Mouse (Mus musculus): Measurements from ENCODE around the gene Hmgn2. TPM values are rescaled to one million over a fixed set of nuclear protein-coding genes. Genes with fewer than 3 reads are reported as not detected.
"Not testable (repeated sequence)": the region's sequence is repeated elsewhere in the genome, so short reads cannot be mapped to it uniquely, and the experiment has no call there.

The Hmgn2 gene
- polyA plus RNA-seq, 1 experiment from 2014 or later = 4,130 TPM

DNA sequence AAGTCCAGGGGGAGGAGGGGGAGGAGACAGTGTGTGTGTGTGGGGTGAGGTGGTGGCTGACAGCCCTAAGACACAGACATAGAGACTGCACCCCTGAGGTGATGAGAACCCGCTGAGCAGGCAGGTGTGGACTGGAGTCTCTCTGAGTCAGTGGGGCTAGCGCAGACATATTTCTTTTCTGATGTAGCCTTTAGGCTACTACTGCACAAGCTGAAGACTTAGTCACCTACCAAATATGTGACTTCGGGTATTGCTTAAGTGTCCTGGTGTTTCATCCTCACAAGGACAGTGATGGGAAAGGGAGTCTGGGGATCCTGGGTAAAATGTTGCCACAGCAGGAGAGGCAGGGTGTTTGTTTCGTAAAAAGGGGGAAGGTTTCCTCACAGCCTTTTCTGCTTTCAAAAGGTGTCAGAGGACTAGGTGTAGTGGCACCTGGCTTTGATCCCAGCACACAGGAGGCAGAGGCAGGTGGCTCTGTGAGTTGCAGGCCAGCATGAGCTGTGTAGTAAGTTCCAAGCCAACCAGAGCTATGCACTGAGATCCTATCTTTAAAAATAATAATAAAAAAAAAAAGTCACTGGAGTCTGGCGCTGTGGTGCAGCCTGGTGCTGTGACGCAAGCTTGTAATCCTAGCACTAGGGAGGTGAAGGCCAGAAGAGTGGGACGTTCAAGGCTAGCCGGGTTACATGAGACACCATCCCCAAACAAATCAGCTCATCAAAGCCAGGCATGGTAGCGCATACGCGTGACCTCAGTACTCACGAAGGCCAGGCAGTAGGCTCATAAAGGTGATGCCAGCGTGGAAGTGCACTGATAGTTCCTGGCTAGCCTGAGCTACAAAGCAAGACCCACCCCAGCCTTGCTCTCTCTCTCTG lies 27.8 kb downstream of the Hmgn2 start:
- no peak for ATAC-seq (ENCODE audit: low FRiP score)
- no peak overlapping the region for H3K4me2 ChIP-seq
- 90% methylated on average over 13 of the region's 13 CpGs for WGBS

DNA sequence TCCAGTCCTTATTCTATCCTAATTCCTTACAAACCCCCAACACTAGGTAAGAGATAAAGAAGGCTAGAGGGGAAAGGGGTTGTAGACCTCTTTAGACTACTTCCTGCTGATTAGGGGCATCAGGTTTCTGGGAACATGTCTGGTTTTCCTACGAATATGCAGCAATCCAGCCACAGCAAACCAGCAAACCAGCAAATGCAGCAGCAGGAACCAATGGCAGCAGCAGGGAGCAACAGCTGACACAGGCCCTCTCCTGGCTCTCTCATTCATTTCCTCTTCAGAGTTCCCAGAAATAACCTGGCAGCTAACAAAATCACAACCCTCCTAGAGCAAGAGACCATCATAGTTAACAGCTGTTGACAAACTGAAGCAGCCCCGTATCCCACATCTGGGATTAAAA lies 30.4 kb downstream of the Hmgn2 start:
- no peak overlapping the region for H3K4me2 ChIP-seq
- no peak for ATAC-seq (ENCODE audit: low FRiP score)
- H3K4me3 ChIP-seq (ENCODE audit: low read depth, low read length) = no peak overlapping the region
- no peaks in the 10 kb centered on the region for H3K4me1 ChIP-seq (ENCODE audit: control insufficient read depth, insufficient read depth, low read length)
- H3K9me3 ChIP-seq (ENCODE audit: control insufficient read depth, low read length) = no peaks in the 10 kb centered on the region
- 69% methylated on average over 2 of the region's 2 CpGs for WGBS
- H3K9ac ChIP-seq (ENCODE audit: low read length) = no peak overlapping the region
- H3K27ac ChIP-seq (ENCODE audit: low read depth, low read length) = no peak overlapping the region
- H3K27me3 ChIP-seq (ENCODE audit: control insufficient read depth, insufficient read depth, low read length) = no peaks in the 10 kb centered on the region
- no peaks in the 10 kb centered on the region for H3K36me3 ChIP-seq (ENCODE audit: control insufficient read depth, insufficient read depth, low read length)
- DNase-seq (ENCODE audit: low spot score, missing footprints) = no peak

More for the DNA sequence above, 27.8 kb downstream of the Hmgn2 start:
- Histone ChIP-seq H3K4me3 (ENCODE audit: low read depth, low read length) (no peak overlapping the region), H3K4me1 (ENCODE audit: control insufficient read depth, insufficient read depth, low read length) (no peaks in the 10 kb centered on the region), H3K9ac (ENCODE audit: low read length) (no peak overlapping the region), H3K27me3 (ENCODE audit: control insufficient read depth, insufficient read depth, low read length) (no peaks in the 10 kb centered on the region), H3K9me3 (ENCODE audit: control insufficient read depth, low read length) (no peaks in the 10 kb centered on the region), H3K27ac (ENCODE audit: low read depth, low read length) (no peak overlapping the region), H3K36me3 (ENCODE audit: control insufficient read depth, insufficient read depth, low read length) (no peaks in the 10 kb centered on the region)
- DNase-seq (ENCODE audit: low spot score, missing footprints) = no peak

DNA sequence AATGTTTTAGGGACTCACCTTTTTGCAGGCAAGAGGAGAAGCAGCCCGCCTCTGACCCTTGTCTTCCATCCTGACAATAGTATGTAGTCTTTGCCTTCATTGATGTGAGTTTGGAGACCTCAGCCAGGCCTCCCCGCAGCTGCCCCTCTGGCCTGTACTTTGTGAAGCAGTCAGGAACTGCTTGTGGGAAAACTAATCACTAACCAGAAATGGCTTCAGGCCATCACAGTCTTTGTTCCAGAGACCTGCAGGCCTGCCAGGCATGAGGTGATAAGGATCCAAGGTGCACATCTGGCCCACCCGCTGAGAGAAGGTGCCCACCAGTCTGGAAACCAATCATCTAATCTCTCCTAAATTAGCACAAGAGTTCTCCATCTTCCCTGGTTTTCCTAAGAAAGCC lies 36.7 kb downstream of the Hmgn2 start:
- ATAC-seq (ENCODE audit: low FRiP score) = no peak
- H3K4me3 ChIP-seq (ENCODE audit: low read depth, low read length) = no peak overlapping the region
- no peaks in the 10 kb centered on the region for H3K4me1 ChIP-seq (ENCODE audit: control insufficient read depth, insufficient read depth, low read length)
- no peak overlapping the region for H3K27ac ChIP-seq (ENCODE audit: low read depth, low read length)
- H3K36me3 ChIP-seq (ENCODE audit: control insufficient read depth, insufficient read depth, low read length) = no peaks in the 10 kb centered on the region
- DNase-seq (ENCODE audit: low spot score, missing footprints) = no peak
- H3K27me3 ChIP-seq (ENCODE audit: control insufficient read depth, insufficient read depth, low read length) = no peaks in the 10 kb centered on the region
- WGBS = 90% methylated on average over 3 of the region's 3 CpGs
- H3K9me3 ChIP-seq (ENCODE audit: control insufficient read depth, low read length) = no peaks in the 10 kb centered on the region
- no peak overlapping the region for H3K4me2 ChIP-seq
- no peak overlapping the region for H3K9ac ChIP-seq (ENCODE audit: low read length)

DNA sequence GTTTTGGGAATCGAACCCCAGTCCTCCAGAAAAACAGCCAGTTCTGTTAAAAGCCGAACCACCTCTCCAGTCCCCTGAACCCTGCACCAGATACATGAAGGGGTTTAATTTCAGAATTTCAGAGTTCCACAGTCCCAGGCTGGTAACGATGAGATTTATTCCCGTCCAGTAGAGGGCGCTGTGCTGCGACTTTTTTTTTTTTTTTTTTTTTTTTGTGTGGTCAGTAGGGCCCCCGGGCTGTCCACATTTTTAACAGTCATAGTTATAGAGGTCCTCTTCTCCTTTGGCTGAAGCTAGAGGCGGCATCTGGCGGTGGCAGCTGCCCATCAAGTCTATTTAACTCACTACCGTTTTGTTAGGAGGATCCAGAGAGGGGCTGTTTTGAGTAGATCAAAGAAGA lies 37.1 kb downstream of the Hmgn2 start:
- Histone ChIP-seq H3K4me3 (ENCODE audit: low read depth, low read length) (no peak overlapping the region), H3K9ac (ENCODE audit: low read length) (no peak overlapping the region), H3K4me2 (no peak overlapping the region), H3K9me3 (ENCODE audit: control insufficient read depth, low read length) (no peaks in the 10 kb centered on the region), H3K4me1 (ENCODE audit: control insufficient read depth, insufficient read depth, low read length) (no peaks in the 10 kb centered on the region), H3K36me3 (ENCODE audit: control insufficient read depth, insufficient read depth, low read length) (no peaks in the 10 kb centered on the region), H3K27ac (ENCODE audit: low read depth, low read length) (no peak overlapping the region), H3K27me3 (ENCODE audit: control insufficient read depth, insufficient read depth, low read length) (no peaks in the 10 kb centered on the region)
- WGBS = 14% methylated on average over 10 of the region's 10 CpGs
- ATAC-seq (ENCODE audit: low FRiP score) = no peak
- no peak for DNase-seq (ENCODE audit: low spot score, missing footprints)

DNA sequence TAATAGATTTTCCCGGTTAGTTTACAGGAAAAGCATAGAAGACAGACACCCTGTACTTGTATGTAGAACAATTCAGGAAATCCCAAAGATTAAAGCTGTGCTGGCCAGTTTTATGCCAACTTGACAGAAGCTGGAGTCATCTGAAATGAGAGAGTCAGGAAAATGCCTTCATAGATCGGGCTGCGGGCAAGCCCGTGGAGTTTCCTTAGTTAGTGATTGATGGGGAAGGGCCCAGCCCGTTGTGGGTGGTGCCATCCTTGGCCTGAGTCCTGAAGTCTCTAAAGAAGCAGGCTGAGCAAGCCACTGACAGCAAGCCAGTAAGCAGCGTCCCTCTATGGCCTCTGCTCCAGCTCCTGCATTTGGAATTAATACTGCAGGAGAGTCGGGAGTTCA lies 39.2 kb downstream of the Hmgn2 start:
- Histone ChIP-seq H3K9ac (ENCODE audit: low read length) (no peak overlapping the region), H3K27ac (ENCODE audit: low read depth, low read length) (no peak overlapping the region)

DNA sequence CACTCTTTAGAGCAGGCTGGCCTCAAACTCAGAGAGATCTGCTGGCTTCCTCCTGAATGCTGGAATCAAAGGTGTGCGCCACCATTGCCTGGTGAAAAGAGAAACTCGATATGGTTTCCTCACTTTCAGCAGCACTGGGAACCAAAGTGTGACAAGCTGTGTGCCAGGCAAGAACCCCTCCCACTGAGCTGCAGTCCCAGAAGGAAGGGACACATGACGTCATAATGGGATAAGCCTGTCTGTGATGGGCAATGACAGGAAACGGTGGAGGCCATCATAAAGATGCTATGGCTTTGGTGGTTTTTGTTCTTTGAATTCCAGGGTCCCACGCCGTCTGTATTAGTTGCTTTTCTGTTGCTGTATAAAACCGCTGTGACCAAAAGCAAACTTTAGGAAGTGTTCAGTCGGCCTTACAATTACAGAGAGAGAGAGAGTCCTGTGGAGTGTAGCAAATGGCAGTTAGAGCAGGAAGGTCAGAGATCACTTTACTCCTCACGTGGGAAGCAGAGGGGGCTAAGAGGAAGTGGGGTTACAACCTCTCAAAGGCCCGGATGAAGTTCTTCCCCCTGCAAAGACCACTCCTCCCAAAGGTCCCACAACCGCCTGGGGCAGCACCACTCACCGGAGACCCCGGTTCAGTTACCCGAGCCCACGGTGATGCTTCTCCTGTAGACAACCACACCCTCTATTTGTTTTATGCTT lies 39.7 kb downstream of the Hmgn2 start:
- no peak for DNase-seq (ENCODE audit: low spot score, missing footprints)
- no peaks in the 10 kb centered on the region for H3K9me3 ChIP-seq (ENCODE audit: control insufficient read depth, low read length)
- no peak overlapping the region for H3K27ac ChIP-seq (ENCODE audit: low read depth, low read length)
- no peaks in the 10 kb centered on the region for H3K27me3 ChIP-seq (ENCODE audit: control insufficient read depth, insufficient read depth, low read length)
- ATAC-seq (ENCODE audit: low FRiP score) = no peak
- no peaks in the 10 kb centered on the region for H3K36me3 ChIP-seq (ENCODE audit: control insufficient read depth, insufficient read depth, low read length)
- no peak overlapping the region for H3K4me3 ChIP-seq (ENCODE audit: low read depth, low read length)
- 68% methylated on average over 15 of the region's 15 CpGs for WGBS
- H3K4me1 ChIP-seq (ENCODE audit: control insufficient read depth, insufficient read depth, low read length) = no peaks in the 10 kb centered on the region
- no peak overlapping the region for H3K4me2 ChIP-seq
- no peak overlapping the region for H3K9ac ChIP-seq (ENCODE audit: low read length)

More for the DNA sequence above, 39.2 kb downstream of the Hmgn2 start:
- Histone ChIP-seq H3K9me3 (ENCODE audit: control insufficient read depth, low read length) (no peaks in the 10 kb centered on the region), H3K27me3 (ENCODE audit: control insufficient read depth, insufficient read depth, low read length) (no peaks in the 10 kb centered on the region), H3K4me2 (no peak overlapping the region), H3K4me1 (ENCODE audit: control insufficient read depth, insufficient read depth, low read length) (no peaks in the 10 kb centered on the region), H3K4me3 (ENCODE audit: low read depth, low read length) (no peak overlapping the region), H3K36me3 (ENCODE audit: control insufficient read depth, insufficient read depth, low read length) (no peaks in the 10 kb centered on the region)
- no peak for ATAC-seq (ENCODE audit: low FRiP score)
- WGBS = 67% methylated on average over 7 of the region's 7 CpGs
- DNase-seq (ENCODE audit: low spot score, missing footprints) = no peak

DNA sequence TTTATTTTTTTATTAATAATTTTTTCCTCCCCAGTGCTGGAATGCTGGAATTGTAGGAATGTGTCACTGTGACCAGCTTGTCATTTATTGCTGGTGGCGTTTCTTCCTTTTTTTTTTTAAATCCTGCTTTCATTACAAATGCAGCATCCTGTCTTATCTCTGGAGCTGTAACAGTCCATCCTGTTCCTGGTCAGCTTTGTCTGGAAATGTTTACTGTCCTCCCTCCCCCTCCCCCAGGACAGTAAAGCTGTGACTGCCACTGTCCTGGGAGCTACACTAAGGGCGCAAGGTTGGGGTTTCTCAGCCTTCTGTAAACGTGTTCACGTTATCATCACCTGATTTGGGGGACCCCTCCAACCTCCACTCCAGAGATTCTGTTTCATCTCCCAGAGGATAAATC lies 43.2 kb downstream of the Hmgn2 start:
- Histone ChIP-seq H3K9ac (ENCODE audit: low read length) (no peak overlapping the region), H3K9me3 (ENCODE audit: control insufficient read depth, low read length) (no peaks in the 10 kb centered on the region), H3K27ac (ENCODE audit: low read depth, low read length) (no peak overlapping the region), H3K4me3 (ENCODE audit: low read depth, low read length) (no peak overlapping the region), H3K27me3 (ENCODE audit: control insufficient read depth, insufficient read depth, low read length) (no peaks in the 10 kb centered on the region), H3K4me1 (ENCODE audit: control insufficient read depth, insufficient read depth, low read length) (no peaks in the 10 kb centered on the region), H3K36me3 (ENCODE audit: control insufficient read depth, insufficient read depth, low read length) (no peaks in the 10 kb centered on the region), H3K4me2 (no peak overlapping the region)
- WGBS = 75% methylated on average over 4 of the region's 4 CpGs
- no peak for DNase-seq (ENCODE audit: low spot score, missing footprints)
- no peak for ATAC-seq (ENCODE audit: low FRiP score)

DNA sequence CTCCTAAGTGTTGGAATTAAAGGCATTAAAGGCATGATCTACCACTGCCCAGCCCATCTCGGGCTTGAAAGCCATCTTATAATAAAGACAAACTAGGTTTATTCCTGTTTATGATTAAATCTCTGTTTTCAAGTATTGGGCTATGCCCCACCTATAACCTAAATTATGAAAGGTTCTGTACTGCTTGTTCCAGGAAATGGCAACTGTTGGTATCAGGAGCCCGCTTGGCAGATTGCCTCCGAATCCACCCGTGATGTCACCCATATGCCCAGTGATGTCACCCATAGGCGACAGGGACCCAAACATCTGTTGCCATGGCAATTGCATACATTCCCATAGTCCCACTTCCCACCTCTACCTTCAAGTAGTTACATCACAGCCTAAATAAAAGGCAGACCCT lies 44.7 kb downstream of the Hmgn2 start:
- no peak for ATAC-seq (ENCODE audit: low FRiP score)
- Histone ChIP-seq H3K9me3 (ENCODE audit: control insufficient read depth, low read length) (no peaks in the 10 kb centered on the region), H3K4me1 (ENCODE audit: control insufficient read depth, insufficient read depth, low read length) (no peaks in the 10 kb centered on the region), H3K27ac (ENCODE audit: low read depth, low read length) (no peak overlapping the region), H3K4me3 (ENCODE audit: low read depth, low read length) (no peak overlapping the region), H3K9ac (ENCODE audit: low read length) (no peak overlapping the region), H3K4me2 (no peak overlapping the region), H3K27me3 (ENCODE audit: control insufficient read depth, insufficient read depth, low read length) (no peaks in the 10 kb centered on the region), H3K36me3 (ENCODE audit: control insufficient read depth, insufficient read depth, low read length) (no peaks in the 10 kb centered on the region)
- 89% methylated on average over 5 of the region's 5 CpGs for WGBS
- no peak for DNase-seq (ENCODE audit: low spot score, missing footprints)

DNA sequence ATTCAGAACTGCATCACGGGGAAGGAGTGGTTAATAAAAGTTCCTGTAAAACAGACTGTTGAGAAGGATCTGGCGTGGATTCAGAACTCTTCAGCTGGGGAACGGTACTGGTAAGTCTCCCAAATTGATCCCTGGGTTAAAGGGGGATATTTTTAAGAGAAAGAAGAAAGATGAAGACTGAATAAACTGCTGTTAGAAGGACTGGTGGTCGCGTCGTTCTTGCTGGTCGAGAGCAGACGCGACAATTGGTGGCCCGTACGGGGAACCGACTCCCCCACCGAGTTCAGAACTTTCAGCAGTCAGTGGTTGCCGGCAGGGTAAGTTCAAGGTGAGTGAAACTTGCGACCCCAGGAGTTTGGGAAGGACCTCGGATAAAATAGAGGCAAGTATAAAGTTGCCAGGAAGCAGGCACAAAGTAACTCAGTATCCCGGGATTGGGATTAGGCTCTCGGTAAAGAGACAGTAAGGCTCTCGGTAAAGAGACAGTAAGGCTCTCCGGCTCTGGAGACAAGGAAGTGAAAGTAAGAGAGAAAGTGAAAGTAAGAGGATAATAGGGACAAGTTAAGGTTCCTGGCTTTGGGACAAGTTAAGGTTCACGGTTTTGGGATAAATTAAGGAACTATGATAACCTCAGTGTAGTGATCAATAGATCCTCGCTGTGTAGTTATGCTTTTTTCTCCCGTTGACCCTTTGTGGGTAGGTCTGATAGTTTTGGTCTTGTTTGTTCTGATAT lies 50.2 kb downstream of the Hmgn2 start:
- 89% methylated on average over 13 of the region's 23 CpGs for WGBS
- DNase-seq (ENCODE audit: low spot score, missing footprints); H3K27me3 ChIP-seq (ENCODE audit: control insufficient read depth, insufficient read depth, low read length); ATAC-seq (ENCODE audit: low FRiP score); H3K4me3 ChIP-seq (ENCODE audit: low read depth, low read length); H3K4me2 ChIP-seq; H3K9ac ChIP-seq (ENCODE audit: low read length); H3K9me3 ChIP-seq (ENCODE audit: control insufficient read depth, low read length); H3K4me1 ChIP-seq (ENCODE audit: control insufficient read depth, insufficient read depth, low read length); H3K27ac ChIP-seq (ENCODE audit: low read depth, low read length); H3K36me3 ChIP-seq (ENCODE audit: control insufficient read depth, insufficient read depth, low read length): not testable (repeated sequence)
